Mouse (Mus musculus) urinary bladder, postnatal 4 days (tissue): ENCODE results near the gene Gm4177.
"Not testable (repeated sequence)": the region's sequence is repeated elsewhere in the genome, so short reads cannot be mapped to it uniquely, and the experiment has no call there.

Experiments
- DNase-seq, 2 experiments: peaks; one replicate each; pipeline ENCODE4 v3.0.0; 2021 to 2022; ENCODE audit warnings: low spot score in 2 of 2

Gene Gm4177

DNA sequence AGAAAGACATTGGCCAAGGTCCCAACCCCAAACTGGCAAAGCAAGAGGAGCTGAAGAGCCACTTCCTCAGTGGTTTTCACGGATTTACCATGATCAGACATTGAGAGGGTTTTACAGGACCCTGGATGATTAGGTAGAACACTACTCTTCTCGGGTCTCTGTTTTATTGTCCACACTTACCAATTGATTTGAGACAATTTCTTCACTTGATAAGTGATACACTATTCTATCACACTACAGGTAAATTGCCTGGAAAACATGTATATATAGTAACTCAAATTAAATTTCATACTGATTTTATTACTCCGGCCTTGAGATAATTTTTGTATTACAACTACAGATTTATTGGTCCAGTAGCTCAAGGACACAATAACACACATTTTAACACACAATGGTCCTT is at the start of gene Gm4177:
TSS of gene Gm4177 (minus strand) at position 101 of the 400 bp plus-strand sequence.
- not testable (repeated sequence) for DNase-seq

GRCm38 (mm10) chr7:21844167-21844566 is 47.6 kb upstream of the Gm4177 start, which contains the start of gene Gm5725:
Gm5725 (minus strand) TSS chr7:21844267.
- DNase-seq = not testable (repeated sequence)

- not testable (repeated sequence) for DNase-seq
Observed at GRCm38 (mm10) chr7:21832051-21832450, 35.5 kb upstream of the Gm4177 start, which contains the start of gene Vmn1r135. Vmn1r135 (plus strand) TSS chr7:21832351.

DNA sequence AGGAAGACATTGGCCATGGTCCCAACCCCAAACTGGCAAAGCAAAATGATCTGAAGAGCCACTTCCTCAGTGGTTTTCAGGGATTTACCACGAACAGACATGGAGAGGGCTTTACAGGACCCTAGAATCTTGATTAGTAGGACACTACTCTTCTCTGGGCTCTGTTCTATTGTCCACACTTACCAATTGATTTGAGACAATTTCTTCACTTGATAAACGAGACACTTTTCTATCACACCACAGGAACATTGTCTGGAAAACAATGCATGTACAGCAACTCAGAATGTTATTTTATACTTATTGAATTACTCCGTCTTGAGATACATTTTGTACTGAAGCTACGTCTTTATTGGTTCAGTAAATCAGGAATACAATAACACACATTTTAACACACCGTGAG is 35.2 kb downstream of the Gm4177 start, which contains the start of gene Gm4175:
TSS of gene Gm4175 (minus strand) at position 101 of the 400 bp plus-strand sequence.
- DNase-seq = not testable (repeated sequence)
